Mouse (Mus musculus) NIH3T3 (cell line): Measurements from ENCODE around the gene Gckr.
"Not testable (repeated sequence)": the region's sequence is repeated elsewhere in the genome, so short reads cannot be mapped to it uniquely, and the experiment has no call there.

Source experiments
- DNase-seq: peaks from one replicate; pipeline ENCODE4 v3.0.0-alpha.2; 2012; ENCODE audit warnings: low read depth

Gene Gckr

GRCm38 (mm10) chr5:31295606-31296141 is 1.6 kb upstream of the Gckr start, which contains the start of gene Fndc4:
TSS of gene Fndc4 (minus strand) at chr5:31296080.
- peak; percentile 59 for DNase-seq

- no peak for DNase-seq
Observed at GRCm38 (mm10) chr5:31297981-31298380, 738 bp downstream of the Gckr start.

- DNase-seq: peak; percentile 52
Observed at GRCm38 (mm10) chr5:31298486-31298885, 1.2 kb downstream of the Gckr start.

- DNase-seq: no peak
Observed at GRCm38 (mm10) chr5:31301866-31302265, 4.6 kb downstream of the Gckr start.

GRCm38 (mm10) chr5:31303093-31303492 is 5.8 kb downstream of the Gckr start:
- DNase-seq: no peak

- DNase-seq: no peak
Observed at GRCm38 (mm10) chr5:31312806-31313205, 15.6 kb downstream of the Gckr start.

- no peak for DNase-seq
Observed at GRCm38 (mm10) chr5:31322776-31323175, 25.5 kb downstream of the Gckr start.

- DNase-seq: no peak
Observed at GRCm38 (mm10) chr5:31324085-31324484, 26.8 kb downstream of the Gckr start.

GRCm38 (mm10) chr5:31326850-31327249 is 29.6 kb downstream of the Gckr start:
- no peak for DNase-seq

GRCm38 (mm10) chr5:31328255-31328654 is 31.0 kb downstream of the Gckr start:
- peak; percentile 83 for DNase-seq

GRCm38 (mm10) chr5:31357586-31357985 is 60.3 kb downstream of the Gckr start:
- DNase-seq: not testable (repeated sequence)

GRCm38 (mm10) chr5:31360955-31361354 is 63.7 kb downstream of the Gckr start:
- no peak for DNase-seq
